Mouse (Mus musculus) CH12.LX (cell line): ENCODE measurements around the gene Tmem209.

ENCODE experiments used
- CTCF ChIP-seq, 2 experiments: IDR thresholded peaks in 1 of 2; conservative IDR thresholded peaks in 1 of 2; 2 replicates each; pipeline ENCODE4 v1.5.1; 2011 to 2012; ENCODE audit warnings: low read depth in 2 of 2, low read length in 2 of 2, improper control_type of control experiment in 1 of 2, inconsistent platforms in 1 of 2, mild to moderate bottlenecking in 1 of 2, moderate library complexity in 1 of 2
- E2F4 ChIP-seq: IDR thresholded peaks from 2 replicates; pipeline ENCODE4 v1.6.1; 2011; ENCODE audit warnings: low read depth, low read length, improper control_type of control experiment; ENCODE audit not compliant: insufficient replicate concordance
- EP300 ChIP-seq: IDR thresholded peaks from 2 replicates; pipeline ENCODE4 v1.6.1; 2011; ENCODE audit warnings: low read length, improper control_type of control experiment
- GABPA ChIP-seq: IDR thresholded peaks from 2 replicates; pipeline ENCODE4 v1.6.1; 2012; ENCODE audit warnings: low read depth, low read length, improper control_type of control experiment, inconsistent platforms; ENCODE audit not compliant: insufficient replicate concordance
- MXI1 ChIP-seq: IDR thresholded peaks from 2 replicates; pipeline ENCODE4 v1.6.1; 2011; ENCODE audit warnings: mild to moderate bottlenecking, low read depth, low read length, improper control_type of control experiment
- NELFE ChIP-seq: IDR thresholded peaks from 2 replicates; pipeline ENCODE4 v1.6.1; 2011; ENCODE audit warnings: low read depth, low read length, improper control_type of control experiment
- POLR2A ChIP-seq: IDR thresholded peaks from 2 replicates; pipeline ENCODE4 v1.6.1; 2011; ENCODE audit warnings: low read depth, mild to moderate bottlenecking, improper control_type of control experiment, low read length
- RCOR1 ChIP-seq: conservative IDR thresholded peaks from 2 replicates; pipeline ENCODE4 v1.6.1; 2012; ENCODE audit warnings: low read depth, mild to moderate bottlenecking, inconsistent platforms, low read length, improper control_type of control experiment
- SIN3A ChIP-seq: IDR thresholded peaks from 2 replicates; pipeline ENCODE4 v1.6.1; 2012; ENCODE audit warnings: low read length, improper control_type of control experiment, inconsistent platforms
- ZKSCAN1 ChIP-seq: IDR thresholded peaks from 2 replicates; pipeline ENCODE4 v1.6.1; 2012; ENCODE audit warnings: low read depth, inconsistent platforms, low read length, improper control_type of control experiment, borderline replicate concordance

DNA sequence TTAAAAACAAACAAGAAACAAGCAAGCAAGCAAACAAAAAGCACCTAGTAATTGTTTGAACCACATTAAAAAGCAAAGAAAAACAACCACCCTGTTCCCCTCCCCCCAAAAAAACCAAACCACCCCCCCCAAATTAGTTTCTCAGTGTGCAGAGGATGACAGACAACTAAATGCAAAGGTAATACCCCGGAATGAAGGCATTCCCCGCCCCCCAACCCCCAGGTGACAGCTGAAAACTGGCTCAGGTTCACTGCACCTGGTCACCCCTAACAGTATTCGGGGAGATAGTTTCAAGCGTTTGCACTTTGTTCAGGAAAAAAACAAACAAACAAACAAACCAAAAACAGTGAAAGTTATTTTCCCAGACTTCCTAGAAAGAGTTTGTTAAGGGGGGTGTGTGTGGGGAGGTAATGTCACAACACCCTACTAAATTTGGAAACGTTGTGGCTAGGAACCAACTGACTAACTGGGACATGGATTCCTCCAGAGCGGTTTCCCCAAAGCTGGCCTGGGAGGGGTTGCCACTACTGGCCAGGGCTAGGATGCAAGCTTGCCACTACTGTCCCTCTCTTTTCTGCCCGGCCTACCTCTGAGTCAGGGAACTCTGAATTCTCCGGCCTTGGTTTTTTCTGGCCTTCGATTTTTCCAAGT is 38.2 kb upstream of the Tmem209 start:
- TF ChIP-seq MXI1, result no peak
- no peak for TF ChIP-seq ZKSCAN1
- no peak for TF ChIP-seq CTCF (conservative IDR thresholded peaks at IDR 0.05 in 1 of 2, IDR thresholded peaks at IDR 0.05 in 1 of 2; ENCODE audit: low read depth in 2 of 2, low read length in 2 of 2)
- TF ChIP-seq NELFE, result no peak
- TF ChIP-seq GABPA, result no peak
- TF ChIP-seq E2F4, result no peak
- TF ChIP-seq EP300, result no peak
- no peak for TF ChIP-seq RCOR1
- TF ChIP-seq POLR2A, result no peak
- no peak for TF ChIP-seq SIN3A
